Mouse (Mus musculus): ENCODE measurements at regions not wholly inside any gene's neighbourhood (a gene's known extent, or its start where the extent isn't known, plus 50 kb on each side); places are given as distances from the start of the nearest gene placed in this dataset.

GRCm38 (mm10) chr19:21104462-21104936, 150.5 kb upstream of the Tmc1 start:
- TF ChIP-seq CTCF (IDR thresholded peaks at IDR 0.05; ENCODE audit: low read depth) (no peak), EP300 (IDR thresholded peaks at IDR 0.05; ENCODE audit: low read depth) (no peak)
